Mouse (Mus musculus) common myeloid progenitor, adult 5-6 weeks (primary cell): ENCODE measurements at regions not wholly inside any gene's neighbourhood (a gene's known extent, or its start where the extent isn't known, plus 50 kb on each side); places are given as distances from the start of the nearest gene placed in this dataset.
A peak's percentile ranks its signal among the peaks of the same experiment; 100 is the strongest.

ENCODE experiments used
- ATAC-seq: replicated peaks from 2 replicates; pipeline ENCODE4 v1.8.0; 2016; ENCODE audit warnings: low read depth, mild to moderate bottlenecking, moderate TSS enrichment, inconsistent platforms; ENCODE audit not compliant: poor library complexity, severe bottlenecking

- no peak for ATAC-seq
These were observed 498.7 kb upstream of the Camk1g start for GRCm38 (mm10) chr1:193868639-193869320.

GRCm38 (mm10) chr1:193860767-193861299, 490.7 kb upstream of the Camk1g start:
- no peak for ATAC-seq

- no peak for ATAC-seq
These were observed 490.3 kb upstream of the Camk1g start for GRCm38 (mm10) chr1:193860354-193860753.

GRCm38 (mm10) chr1:193859257-193860125, 489.4 kb upstream of the Camk1g start:
- ATAC-seq: no peak

GRCm38 (mm10) chr1:193847922-193848321, 477.8 kb upstream of the Camk1g start:
- ATAC-seq: no peak

GRCm38 (mm10) chr1:193844868-193845267, 474.8 kb upstream of the Camk1g start:
- ATAC-seq: no peak

- ATAC-seq: peak; percentile 94
These were observed 474.4 kb upstream of the Camk1g start for GRCm38 (mm10) chr1:193844461-193844860.

GRCm38 (mm10) chr1:193800998-193801397, 430.9 kb upstream of the Camk1g start:
- no peak for ATAC-seq

- no peak for ATAC-seq
These were observed 420.5 kb upstream of the Camk1g start for GRCm38 (mm10) chr1:193790579-193790978.

- no peak for ATAC-seq
These were observed 418.4 kb upstream of the Camk1g start for GRCm38 (mm10) chr1:193788496-193788895.

GRCm38 (mm10) chr1:193787417-193787816, 417.3 kb upstream of the Camk1g start:
- no peak for ATAC-seq

- ATAC-seq: no peak
These were observed 414.9 kb upstream of the Camk1g start for GRCm38 (mm10) chr1:193784966-193785365.

- ATAC-seq: no peak
These were observed 414.4 kb upstream of the Camk1g start for GRCm38 (mm10) chr1:193784526-193784925.

GRCm38 (mm10) chr1:193778181-193778580, 408.1 kb upstream of the Camk1g start:
- no peak for ATAC-seq

GRCm38 (mm10) chr1:193769546-193769945, 399.4 kb upstream of the Camk1g start:
- ATAC-seq: no peak

GRCm38 (mm10) chr1:193764103-193764502, 394.0 kb upstream of the Camk1g start:
- ATAC-seq: no peak

- no peak for ATAC-seq
These were observed 381.7 kb upstream of the Camk1g start for GRCm38 (mm10) chr1:193751819-193752251.

- ATAC-seq: no peak
These were observed 380.8 kb upstream of the Camk1g start for GRCm38 (mm10) chr1:193750929-193751328.

GRCm38 (mm10) chr1:193747426-193747960, 377.4 kb upstream of the Camk1g start:
- no peak for ATAC-seq

GRCm38 (mm10) chr1:193742688-193743087, 372.6 kb upstream of the Camk1g start:
- ATAC-seq: no peak

GRCm38 (mm10) chr1:193738821-193739220, 368.7 kb upstream of the Camk1g start:
- peak; percentile 58; the same call in 1 of the 2 replicates for ATAC-seq
